Mouse (Mus musculus): ENCODE results near the gene Tpp2.
"Not testable (repeated sequence)": the region's sequence is repeated elsewhere in the genome, so short reads cannot be mapped to it uniquely, and the experiment has no call there.

Gene Tpp2

GRCm38 (mm10) chr1:43933488-43934415 is at the start of gene Tpp2:
TSS of gene Tpp2 (plus strand) at chr1:43933647.
- peak; percentile 98 for DNase-seq (ENCODE audit: low read depth, low spot score)

- not testable (repeated sequence) for DNase-seq (ENCODE audit: low read depth, low spot score)
Observed at GRCm38 (mm10) chr1:43888358-43888757, 45.1 kb upstream of the Tpp2 start.

GRCm38 (mm10) chr1:43895742-43896141 is 37.7 kb upstream of the Tpp2 start:
- no peak for DNase-seq (ENCODE audit: low read depth, low spot score)

- no peak for DNase-seq (ENCODE audit: low read depth, low spot score)
Observed at GRCm38 (mm10) chr1:43897131-43897530, 36.3 kb upstream of the Tpp2 start.

GRCm38 (mm10) chr1:43897987-43898386 is 35.5 kb upstream of the Tpp2 start:
- DNase-seq (ENCODE audit: low read depth, low spot score): no peak

- DNase-seq (ENCODE audit: low read depth, low spot score): peak; percentile 67
Observed at GRCm38 (mm10) chr1:43898991-43899714, 34.3 kb upstream of the Tpp2 start.

- DNase-seq (ENCODE audit: low read depth, low spot score): peak; percentile 36
Observed at GRCm38 (mm10) chr1:43902417-43902816, 31.0 kb upstream of the Tpp2 start.

GRCm38 (mm10) chr1:43902855-43903254 is 30.6 kb upstream of the Tpp2 start:
- peak; percentile 55 for DNase-seq (ENCODE audit: low read depth, low spot score)

GRCm38 (mm10) chr1:43915428-43915827 is 18.0 kb upstream of the Tpp2 start:
- no peak for DNase-seq (ENCODE audit: low read depth, low spot score)

GRCm38 (mm10) chr1:43916854-43917253 is 16.6 kb upstream of the Tpp2 start:
- peak; percentile 61 for DNase-seq (ENCODE audit: low read depth, low spot score)

- no peak for DNase-seq (ENCODE audit: low read depth, low spot score)
Observed at GRCm38 (mm10) chr1:43934416-43934810, 966 bp downstream of the Tpp2 start.

GRCm38 (mm10) chr1:43939310-43939709 is 5.9 kb downstream of the Tpp2 start:
- DNase-seq (ENCODE audit: low read depth, low spot score): no peak

- DNase-seq (ENCODE audit: low read depth, low spot score): no peak
Observed at GRCm38 (mm10) chr1:43941476-43942217, 8.2 kb downstream of the Tpp2 start.

GRCm38 (mm10) chr1:43942814-43943213 is 9.4 kb downstream of the Tpp2 start:
- no peak for DNase-seq (ENCODE audit: low read depth, low spot score)

GRCm38 (mm10) chr1:43953679-43954078 is 20.2 kb downstream of the Tpp2 start:
- no peak for DNase-seq (ENCODE audit: low read depth, low spot score)

GRCm38 (mm10) chr1:43964381-43964780 is 30.9 kb downstream of the Tpp2 start:
- DNase-seq (ENCODE audit: low read depth, low spot score): no peak

- DNase-seq (ENCODE audit: low read depth, low spot score): peak; percentile 33
Observed at GRCm38 (mm10) chr1:43966756-43967155, 33.3 kb downstream of the Tpp2 start.

- no peak for DNase-seq (ENCODE audit: low read depth, low spot score)
Observed at GRCm38 (mm10) chr1:43969361-43969760, 35.9 kb downstream of the Tpp2 start.

GRCm38 (mm10) chr1:43971089-43971488 is 37.6 kb downstream of the Tpp2 start:
- no peak for DNase-seq (ENCODE audit: low read depth, low spot score)

GRCm38 (mm10) chr1:43996914-43997589 is 63.6 kb downstream of the Tpp2 start:
- DNase-seq (ENCODE audit: low read depth, low spot score): no peak

GRCm38 (mm10) chr1:44004513-44004912 is 71.1 kb downstream of the Tpp2 start:
- DNase-seq (ENCODE audit: low read depth, low spot score): no peak
